Mouse (Mus musculus) heart, adult 11 months (tissue): ENCODE data around the gene Fance.

ENCODE experiments used
- DNase-seq: peaks from one replicate; pipeline ENCODE4 v3.0.0; 2022

Gene Fance

DNA sequence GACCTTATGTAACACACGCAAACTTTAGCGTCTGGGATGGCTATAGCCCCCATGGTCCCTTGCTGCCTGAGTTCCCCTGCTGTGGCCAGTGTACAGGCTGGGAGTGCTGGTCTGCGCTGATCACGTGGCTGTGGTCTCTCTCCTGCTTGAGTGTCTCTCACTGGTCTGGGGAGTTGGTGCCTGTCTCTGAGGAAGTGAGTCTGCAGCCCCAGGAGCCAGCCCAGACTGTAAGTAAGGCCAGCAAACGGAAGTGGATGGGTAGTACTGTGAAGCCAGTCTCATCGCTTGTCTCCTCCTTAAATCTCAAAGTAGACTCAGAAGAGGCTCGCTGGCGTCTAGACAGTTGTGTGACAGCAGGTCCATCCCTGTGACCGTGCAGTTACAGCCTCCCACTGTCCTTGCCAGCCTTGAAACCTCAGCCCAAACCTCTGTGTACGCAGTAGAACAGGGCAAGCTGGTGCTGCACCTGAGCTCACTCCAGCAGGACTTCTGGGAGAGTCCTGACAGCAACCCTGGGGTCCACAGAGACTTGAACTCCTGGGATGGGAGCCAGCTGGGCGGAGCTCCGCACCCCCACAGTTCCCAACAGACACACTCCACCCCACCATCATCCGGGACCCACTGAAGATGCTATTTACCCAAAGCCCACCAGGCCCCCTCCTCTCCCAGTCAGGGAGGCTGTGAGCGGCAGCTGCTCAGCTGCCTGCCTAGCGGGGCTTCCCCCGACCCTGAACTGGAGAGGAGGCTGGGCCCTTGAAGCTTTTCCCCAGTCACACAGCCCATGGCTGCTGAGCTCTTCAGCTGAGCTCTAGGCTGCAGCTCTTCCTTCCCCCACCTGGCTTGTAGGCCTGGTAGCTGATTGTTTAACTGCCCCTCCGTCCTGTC is 18.6 kb upstream of the Fance start:
- peak; percentile 98 for DNase-seq

DNA sequence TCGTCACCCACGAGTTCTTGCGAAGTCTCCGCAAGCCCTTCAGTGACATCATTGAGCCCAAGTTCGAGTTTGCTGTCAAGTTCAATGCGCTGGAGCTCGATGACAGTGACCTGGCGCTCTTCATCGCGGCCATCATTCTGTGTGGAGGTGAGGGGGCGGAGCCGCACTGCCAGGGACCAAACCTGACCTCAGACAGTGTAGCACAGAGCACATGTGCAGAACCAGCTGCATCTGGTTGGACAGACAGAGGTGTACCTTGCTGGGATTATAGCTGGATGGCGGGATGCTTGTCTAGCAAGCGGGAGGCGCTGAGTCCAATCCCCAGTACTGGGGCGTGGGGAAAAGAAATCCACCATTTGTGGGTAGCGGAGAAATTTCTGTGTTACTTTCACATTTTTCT is 14.4 kb upstream of the Fance start:
- no peak for DNase-seq

DNA sequence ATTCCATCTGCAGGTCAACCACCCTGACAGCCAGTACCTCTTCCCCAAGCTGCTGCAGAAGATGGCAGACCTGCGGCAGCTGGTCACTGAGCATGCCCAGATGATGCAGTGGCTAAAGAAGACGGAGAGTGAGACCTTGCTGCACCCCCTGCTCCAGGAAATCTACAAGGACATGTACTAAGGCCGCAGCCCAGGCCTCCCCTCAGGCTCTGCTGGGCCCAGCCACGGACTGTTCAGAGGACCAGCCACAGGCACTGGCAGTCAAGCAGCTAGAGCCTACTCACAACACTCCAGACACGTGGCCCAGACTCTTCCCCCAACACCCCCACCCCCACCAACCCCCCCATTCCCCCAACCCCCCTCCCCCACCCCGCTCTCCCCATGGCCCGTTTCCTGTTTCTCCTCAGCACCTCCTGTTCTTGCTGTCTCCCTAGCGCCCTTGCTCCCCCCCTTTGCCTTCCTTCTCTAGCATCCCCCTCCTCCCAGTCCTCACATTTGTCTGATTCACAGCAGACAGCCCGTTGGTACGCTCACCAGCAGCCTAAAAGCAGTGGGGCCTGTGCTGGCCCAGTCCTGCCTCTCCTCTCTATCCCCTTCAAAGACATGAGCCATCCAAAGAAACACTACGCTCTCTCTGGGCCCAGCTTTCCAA is 13.5 kb upstream of the Fance start:
- DNase-seq, result peak; percentile 90

DNA sequence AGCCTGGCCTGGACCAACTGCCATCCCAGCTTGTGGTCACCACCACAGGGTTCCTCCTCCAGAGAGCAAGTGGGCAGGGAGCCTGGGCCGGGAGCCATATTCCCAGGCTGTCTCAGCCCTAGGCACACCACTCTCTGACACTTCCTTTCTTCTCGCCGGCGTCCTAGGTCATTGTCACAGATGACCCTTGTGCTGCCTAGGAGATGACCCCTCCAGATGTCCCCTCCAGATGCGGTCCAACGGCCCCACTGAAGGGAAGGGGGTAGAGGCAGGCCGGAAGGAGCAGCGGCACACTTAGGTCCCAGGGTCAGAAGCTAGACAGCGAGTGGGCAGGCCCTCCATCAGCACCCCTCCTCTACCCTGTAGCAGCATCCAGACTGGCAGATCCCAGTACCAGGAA is 13.0 kb upstream of the Fance start:
- DNase-seq, result peak; percentile 92

DNA sequence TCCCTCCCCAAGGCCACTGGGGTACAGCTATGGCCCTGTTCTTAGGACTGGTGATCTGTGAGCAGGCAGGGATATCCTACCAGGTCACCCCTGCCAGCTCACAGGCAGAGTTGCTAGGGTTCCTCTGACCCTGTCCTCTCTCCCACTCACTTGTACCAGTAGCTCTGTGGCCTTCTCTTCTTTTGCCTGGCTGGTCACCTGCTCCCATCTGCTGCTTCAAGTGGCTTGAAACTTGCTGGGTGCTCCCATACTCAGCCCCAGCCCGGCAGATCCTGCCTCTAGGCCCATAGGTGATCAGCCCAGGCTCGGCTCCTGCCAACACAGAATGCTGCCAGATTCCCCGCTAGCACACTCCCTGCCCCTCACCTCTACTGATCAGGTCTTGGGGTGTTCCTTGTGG is 12.5 kb upstream of the Fance start:
- no peak for DNase-seq

DNA sequence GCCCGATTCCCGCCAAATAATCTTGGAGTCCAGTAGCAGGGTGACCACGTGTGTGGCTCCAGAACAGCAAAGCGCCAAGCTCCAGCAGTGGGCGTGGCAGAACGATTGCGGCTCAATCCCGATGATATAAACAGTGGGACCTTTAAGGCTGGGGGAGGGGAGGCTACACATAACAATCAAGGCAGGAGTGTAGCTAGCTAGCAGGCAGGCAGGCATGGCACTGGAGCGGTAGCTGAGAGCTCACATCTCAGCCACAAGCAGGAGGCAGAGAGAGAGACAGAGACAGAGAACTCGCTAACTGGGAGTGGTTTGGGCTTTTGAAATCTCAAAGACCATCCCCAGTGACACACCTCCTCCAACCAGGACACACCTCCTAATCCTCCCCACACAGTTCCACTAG is 8.1 kb upstream of the Fance start:
- no peak for DNase-seq

DNA sequence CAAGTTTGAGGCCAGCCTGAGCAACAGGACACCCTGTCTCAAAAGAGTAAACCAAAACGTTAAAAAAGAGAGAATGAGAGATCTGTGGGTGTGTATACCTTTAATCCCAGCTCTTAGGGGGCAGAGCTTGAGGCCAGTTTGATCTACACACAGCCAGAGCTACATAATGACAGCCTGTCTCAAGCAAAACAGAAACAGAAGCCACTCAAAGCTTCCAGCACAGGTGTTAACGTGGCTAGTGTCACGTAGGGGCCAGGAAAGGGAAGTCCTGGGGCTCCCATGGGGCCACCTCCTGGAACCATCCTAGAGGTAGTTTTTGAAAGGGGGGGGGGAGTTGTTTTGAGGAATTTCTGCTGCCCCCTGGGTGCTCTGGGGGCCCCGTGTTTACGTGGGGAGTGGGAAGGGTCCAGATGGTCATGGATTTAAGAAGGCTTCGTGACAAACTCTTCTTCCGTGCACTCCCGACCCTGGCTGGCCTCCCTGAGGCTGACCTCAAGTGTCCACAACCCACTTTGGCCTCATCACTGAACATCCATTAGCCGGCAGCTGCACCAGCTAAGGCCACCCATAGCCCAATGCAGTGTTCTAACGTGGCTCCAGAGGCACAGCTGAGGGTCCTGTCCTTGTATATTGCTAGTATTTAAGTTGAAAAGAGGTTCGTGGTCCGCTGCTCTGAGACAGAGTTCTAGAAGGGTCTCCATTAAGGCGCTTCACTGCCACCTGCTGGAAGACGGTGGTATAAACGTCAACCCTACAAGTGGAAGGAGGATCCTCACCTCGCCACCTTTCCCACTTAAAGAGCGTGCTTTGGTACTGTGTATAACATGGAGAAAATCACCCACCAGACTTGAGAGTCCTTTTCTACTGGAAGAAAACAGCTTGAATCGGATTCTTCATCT is 4.8 kb upstream of the Fance start:
- peak; percentile 98 for DNase-seq

DNA sequence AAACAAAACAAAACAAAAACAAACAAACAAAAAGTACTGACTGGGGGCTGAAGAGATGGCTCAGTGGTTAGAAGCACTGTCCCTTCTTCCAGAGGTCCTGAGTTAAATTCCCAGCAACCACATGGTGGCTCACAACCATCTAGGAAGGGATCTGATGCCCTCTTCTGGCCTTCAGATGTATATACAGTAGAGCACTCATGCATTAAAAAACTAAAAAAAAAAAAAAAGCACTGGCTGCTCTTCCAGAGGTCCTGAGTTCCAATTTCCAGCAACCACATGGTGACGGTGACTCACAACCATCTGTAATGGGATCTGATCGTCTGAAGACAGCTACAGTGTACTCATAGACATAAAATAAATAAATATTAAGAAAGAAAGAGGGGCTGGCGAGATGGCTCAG is 2.5 kb upstream of the Fance start:
- no peak for DNase-seq

DNA sequence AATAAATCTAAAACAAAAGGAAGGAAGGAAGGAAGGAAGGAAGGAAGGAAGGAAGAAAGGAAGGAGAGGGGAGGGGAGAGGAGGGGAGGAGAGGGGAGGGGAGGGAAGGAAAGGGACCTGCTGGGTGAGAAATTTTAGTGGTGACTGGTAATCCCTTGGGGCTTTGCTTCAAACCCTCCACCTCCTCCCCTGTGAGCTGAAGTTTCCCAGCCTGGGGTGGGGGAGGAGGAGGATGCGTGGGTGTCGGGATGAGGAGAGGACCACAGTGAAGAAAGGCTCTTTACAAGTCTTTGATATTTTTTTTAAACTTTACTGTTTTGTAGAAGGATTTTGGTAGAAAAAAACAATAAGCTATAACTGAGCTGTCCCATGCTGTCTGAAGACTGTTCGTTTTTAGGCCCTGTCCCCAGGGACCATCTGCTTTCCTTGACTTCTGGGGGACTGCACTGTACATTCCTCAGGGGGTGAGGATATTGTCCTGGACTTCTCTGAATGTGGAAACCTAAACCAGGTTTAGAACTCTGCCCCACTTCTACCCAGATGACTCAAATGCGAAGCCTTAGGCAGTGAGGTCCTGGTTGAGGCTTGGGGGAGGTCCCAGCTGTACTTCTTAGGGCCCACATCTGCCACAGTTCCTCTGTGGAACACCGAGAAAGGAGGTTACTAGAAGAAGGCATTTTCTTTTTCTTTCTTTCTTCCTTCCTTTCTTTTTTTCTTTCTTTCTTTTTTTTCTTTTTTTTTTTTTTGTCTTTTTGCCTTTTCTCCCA is 1.8 kb upstream of the Fance start:
- DNase-seq, result no peak

DNA sequence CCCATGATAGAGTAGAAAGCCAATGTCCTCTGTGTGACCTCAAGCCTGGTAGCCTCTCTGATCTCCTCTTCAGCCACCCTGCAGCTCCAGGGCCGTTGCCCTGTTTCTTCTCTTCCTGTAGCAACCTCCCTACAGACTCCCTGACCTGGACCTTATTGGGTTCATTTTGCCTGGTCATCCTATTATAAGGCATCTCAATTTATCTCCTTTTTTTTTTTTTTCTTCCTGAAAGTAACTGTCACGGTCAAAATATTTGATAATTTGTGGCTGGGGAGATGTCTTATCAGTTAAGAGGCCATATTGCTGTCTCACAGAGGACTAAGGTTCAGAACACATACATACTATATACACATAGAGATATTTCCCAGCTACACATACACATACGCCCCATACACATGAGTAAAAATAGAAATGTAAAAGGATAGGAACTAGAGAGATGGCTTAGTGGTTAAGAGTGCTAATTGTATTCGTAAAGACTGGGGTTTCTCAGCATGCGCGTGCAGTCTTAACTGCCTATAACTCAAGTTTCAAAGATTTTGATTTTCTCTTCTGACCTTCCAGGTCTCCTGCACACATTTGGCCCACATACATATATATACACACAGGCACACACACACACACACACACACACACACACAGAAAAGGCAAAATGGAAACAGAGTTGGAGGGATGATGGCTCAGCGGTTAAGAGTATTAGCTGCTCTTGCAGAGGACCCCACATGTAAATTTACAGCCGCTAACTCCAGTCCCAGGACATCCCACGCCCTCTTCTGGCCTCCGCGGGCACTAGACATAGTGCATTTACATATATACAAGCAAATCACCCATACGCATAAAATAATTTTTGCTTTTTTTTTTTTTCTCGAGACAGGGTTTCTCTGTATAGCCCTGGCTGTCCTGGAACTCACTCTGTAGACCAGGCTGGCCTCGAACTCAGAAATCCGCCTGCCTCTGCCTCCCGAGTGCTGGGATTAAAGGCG is 797 bp upstream of the Fance start:
- peak; percentile 93 for DNase-seq

DNA sequence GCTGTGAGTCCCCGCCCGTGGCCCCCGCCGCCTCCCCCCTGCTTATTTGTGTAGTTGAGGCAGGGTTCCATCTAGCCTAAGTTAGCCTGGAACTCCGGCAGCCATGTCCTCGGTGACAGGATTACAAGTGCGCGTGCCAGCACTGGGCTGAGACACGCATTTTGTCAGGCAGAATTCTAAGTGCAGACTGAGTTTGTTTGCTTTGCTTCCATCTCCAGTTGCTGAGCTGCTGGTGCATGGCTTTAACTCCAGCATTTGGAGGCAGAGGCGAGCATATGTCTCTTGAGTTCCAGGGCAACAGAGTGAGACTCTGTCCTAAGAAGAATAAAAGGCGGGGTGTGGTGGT is 534 bp downstream of the Fance start:
- DNase-seq, result no peak

DNA sequence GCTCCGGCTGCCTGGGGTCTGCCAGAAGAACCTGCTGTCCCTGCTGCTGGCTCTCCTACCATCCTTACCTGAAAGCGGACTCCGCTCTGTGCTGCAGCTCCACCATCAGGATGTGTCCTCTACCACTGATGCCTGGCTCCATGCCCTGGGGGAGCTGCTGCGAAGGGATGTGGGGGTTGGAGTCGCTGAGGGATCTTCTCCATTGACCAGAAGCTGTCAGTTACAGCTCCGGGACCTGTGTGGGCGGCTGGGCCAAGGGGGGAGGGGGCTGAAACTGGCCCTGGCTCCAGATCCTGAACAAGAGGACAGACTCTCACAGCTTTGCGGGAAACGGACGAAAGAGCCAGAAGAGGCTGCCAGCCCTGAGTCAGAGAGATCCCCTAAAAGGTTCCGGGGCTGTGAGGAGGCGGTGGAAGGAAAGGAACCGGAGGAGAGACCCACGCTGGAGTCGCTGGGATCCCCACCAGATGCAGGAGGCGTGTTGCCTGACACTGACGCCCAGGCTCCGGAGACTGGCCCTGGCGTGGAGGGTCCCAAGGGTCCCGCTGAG is 2.4 kb downstream of the Fance start:
- peak; percentile 91 for DNase-seq

DNA sequence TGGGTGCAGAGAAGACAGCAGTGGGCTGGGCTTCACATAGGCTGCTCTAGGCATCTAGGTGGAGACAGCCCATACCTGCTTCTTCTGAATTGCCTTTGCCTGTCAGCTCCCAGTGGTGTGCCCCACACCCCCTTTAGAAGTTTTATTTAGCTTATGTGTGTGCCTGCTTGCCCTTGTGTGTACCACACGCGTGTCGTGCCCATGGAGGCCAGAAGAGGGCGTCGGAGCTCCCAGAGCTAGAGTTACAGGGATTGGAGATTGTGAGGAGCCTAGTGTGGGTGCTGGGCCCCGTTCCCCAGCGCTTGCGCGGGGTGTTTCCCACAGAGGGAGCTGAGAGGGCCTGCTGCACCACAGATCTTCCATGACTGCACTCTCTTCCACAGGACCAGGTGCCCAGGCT is 3.2 kb downstream of the Fance start:
- DNase-seq, result peak; percentile 88

DNA sequence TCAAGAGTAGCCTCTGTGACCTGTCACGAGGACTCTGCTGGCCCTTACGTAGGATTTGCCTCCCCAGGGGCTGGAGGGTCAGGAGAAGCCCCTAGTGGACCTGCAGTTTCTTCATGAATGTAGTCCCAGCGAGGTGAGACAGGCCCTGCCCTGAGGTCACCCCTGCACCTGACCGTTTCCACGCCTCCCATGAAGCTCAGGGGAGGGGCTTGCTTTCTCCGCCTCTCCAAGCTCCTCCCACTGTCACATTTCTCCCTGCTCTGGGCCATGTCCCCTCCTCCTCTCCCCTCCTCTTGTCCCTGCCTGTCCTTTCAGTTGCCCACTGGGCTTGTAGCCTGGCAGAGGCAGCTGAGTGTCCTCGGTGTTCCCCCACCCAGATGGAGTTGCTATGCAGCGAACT is 3.8 kb downstream of the Fance start:
- DNase-seq, result peak; percentile 88

DNA sequence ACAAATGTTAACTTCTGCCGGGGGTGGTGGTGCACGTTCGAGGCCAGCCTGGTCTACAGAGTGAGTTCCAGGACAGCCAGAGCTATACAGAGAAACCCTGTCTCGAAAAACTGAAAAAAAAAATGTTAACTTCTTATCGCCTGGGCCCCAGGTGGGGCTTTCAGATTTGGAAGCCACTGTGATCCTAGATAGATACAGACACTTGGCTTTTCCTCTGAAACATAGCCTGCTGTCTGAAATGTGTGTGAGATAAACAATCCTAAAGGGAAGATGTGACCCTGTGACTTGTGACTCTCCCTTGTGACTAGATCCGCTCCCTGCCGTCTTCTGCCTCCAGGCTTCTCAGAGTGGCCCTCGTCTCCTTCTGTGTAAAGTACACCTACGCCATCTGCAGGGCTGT is 4.4 kb downstream of the Fance start:
- no peak for DNase-seq

DNA sequence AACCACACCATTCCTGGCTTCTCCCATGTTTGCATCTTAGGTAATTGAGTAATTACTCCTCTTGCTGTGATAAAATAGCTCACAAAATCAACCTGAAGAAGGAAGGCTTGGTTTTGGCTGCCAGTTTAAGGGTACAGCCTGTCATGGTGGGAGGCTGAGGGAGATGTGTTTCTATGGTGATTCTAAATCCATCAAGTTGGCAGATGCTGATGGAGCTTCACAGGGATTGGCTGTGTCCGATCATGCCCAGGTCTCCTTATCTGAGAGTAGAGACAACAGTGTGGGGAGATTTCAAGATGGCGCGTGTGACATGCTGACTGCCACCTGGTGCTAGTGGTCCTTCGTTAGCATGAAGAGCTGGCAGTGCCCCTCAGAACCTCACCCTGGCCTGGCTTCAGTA is 8.4 kb downstream of the Fance start:
- DNase-seq, result peak; percentile 89

DNA sequence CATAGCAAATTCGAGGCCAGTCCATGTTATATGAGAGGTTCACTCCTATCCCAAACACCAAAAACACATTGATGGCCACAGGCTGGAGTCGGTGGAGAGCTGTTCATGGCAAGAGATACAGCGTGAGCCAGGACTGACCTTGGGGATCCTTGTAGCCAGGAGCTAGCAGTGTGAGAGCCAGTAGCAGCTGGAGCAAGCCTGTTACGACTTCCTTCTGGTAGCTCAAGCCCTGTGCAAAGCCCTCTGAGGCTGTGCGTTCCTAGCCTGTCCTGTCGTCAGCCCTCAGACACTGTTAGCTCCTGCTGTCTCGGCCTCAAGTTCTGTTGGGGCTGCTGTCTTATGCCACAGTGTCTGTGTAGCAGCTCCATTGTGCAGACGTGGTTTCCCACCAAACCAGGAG is 10.5 kb downstream of the Fance start:
- DNase-seq, result peak; percentile 92

DNA sequence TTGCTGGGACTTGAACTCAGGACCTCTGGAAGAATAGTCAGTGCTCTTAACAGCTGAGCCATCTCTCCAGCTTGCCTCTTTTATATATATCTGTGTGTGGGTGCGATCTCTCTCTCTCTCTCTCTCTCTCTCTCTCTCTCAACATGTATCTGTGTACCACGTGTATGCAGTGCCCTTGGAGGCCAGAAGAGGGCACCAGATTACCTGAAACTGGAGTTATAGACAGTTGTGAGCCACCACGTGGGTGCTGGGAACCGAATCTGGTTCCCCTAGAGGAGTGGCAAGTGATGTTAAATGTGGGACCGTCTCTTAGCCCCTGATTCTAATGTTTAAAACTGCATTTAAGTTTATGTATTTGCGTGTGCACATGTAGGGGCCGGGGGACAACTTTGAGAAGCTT is 11.1 kb downstream of the Fance start:
- DNase-seq, result peak; percentile 85

DNA sequence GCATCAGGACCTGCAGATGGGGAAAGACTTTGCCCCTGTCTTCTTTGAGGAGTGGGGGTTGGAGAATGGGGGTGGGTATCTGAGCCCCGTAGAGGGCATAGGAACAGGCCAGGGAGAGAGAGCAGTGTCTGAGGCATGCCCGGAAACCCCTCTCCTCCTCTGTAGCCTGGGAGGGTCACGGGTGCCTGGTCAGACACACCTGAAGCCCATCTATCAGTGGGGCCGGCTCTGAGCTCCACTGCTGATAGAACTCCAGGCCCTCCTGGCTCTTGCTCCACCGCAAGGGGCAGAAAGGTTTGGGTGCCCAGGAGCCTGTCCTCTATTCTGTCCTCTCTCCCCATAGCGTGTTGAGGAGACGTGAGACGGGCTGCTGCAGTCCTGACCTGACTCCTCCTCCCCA is 12.4 kb downstream of the Fance start:
- DNase-seq, result peak; percentile 93

DNA sequence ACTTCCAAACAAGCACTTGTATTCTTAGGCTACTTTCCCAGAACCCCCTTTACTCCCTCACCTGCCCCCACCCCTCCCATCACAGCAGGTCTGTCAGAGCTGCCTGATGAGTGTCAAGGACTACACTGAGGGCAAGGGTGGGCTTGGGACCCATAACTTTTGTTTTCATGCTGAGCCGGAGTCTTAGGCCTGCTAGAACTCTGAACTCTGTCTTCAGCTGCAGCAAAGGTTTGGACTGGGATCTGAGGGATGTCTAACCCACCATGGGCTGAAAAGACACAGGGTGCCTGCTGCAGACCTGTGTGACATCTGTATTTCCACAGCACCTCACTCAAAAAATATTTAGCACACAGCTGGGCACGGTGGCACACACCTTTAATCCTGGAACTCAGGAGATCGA is 13.6 kb downstream of the Fance start:
- peak; percentile 91 for DNase-seq

DNA sequence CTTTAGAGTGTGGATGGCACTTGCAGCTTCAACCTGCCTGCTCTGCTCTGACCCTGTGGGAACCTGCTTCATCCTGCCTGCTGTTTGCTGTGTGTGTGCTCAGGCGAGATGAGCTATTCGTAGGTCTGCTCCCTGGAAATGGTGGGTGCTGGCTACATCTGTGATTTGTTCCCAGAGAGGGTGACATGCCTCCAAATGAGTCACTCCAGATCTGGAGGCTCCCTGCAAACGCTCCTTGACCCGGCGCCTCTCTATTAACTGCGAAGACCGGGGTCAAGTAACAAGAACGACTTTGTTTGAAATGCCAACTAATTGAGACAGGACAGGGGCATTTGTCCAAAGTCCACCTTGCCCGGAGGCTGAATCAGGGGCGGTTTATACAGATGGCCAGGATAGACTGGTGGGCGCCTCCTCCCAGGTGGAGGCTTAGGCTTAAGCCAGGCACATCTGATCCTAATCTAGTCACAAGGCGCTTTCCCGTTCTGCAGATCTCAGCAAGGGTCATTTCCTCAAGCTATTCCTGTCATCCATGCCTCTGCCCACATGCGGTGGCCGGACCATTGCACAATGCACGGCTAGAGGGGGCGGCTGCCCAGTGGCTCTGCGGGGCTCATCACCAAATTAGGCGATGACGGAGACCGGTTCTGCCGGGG is 14.5 kb downstream of the Fance start:
- DNase-seq, result no peak
